Mouse (Mus musculus) hematopoietic multipotent progenitor cell, adult 10-12 weeks (in vitro differentiated cells): ENCODE measurements around the gene Zrsr2. TPM values are rescaled to one million over a fixed set of nuclear protein-coding genes. Genes with fewer than 3 reads are reported as not detected.

Source experiments
- polyA plus RNA-seq: library from polyadenylated mRNA; stranded (reverse); fragments of >175 nt; gene quantifications from 2 replicates; pipeline ENCODE4 v1.2.3, GENCODE M21; 2012; ENCODE audit warnings: low replicate concordance

Zrsr2 gene
- 25.4 and 30.3 TPM in 2 replicates for polyA plus RNA-seq

GRCm38 (mm10) chrX:163958467-163958875 is at the start of gene Zrsr2:
TSS of gene Zrsr2 (minus strand) at chrX:163958661.

GRCm38 (mm10) chrX:163908337-163909250 is 49.9 kb downstream of the Zrsr2 start, which contains the start of gene Ap1s2:
TSS of gene Ap1s2 (plus strand) at chrX:163909017.

Other genes starting within 250 kb of the Zrsr2 start
- not detected in 2 replicates for gene Rnf138rt1, start 197.3 kb downstream of the Zrsr2 start, polyA plus RNA-seq
- 20.4 and 32.9 TPM in 2 replicates for gene Ap1s2, start 49.6 kb downstream of the Zrsr2 start, polyA plus RNA-seq
- 0.08 and 0.11 TPM in 2 replicates for gene Car5b, start 69.3 kb upstream of the Zrsr2 start, polyA plus RNA-seq
- gene Siah1b, start 117.8 kb upstream of the Zrsr2 start, polyA plus RNA-seq = 3.5 and 3.9 TPM in 2 replicates
- not detected in 2 replicates for gene Cltrn, start 130.2 kb upstream of the Zrsr2 start, polyA plus RNA-seq
- not detected in 2 replicates for gene Ace2, start 180.7 kb upstream of the Zrsr2 start, polyA plus RNA-seq